Mouse (Mus musculus) heart, postnatal 0 days (tissue): ENCODE results near the gene Wdr83. TPM values are rescaled to one million over a fixed set of nuclear protein-coding genes. Genes with fewer than 3 reads are reported as not detected.

Experiments used
- ATAC-seq: fragments of 200-750 bp; cut with Nextera tagmentation; 2 replicates; pipeline ENCODE4 v1.8.0; 2017; ENCODE audit warnings: low read depth, moderate number of reproducible peaks, moderate library complexity; ENCODE audit not compliant: insufficient read depth
- DNase-seq: peaks from one replicate; pipeline ENCODE4 v3.0.0-alpha.2; 2016; ENCODE audit warnings: low spot score
- H3K27ac ChIP-seq: fragments of 300-500 bp; sonication (generic); 2 replicates; pipeline ENCODE4 v1.5.1; 2014; ENCODE audit warnings: low read depth, mild to moderate bottlenecking
- H3K27me3 ChIP-seq: fragments of 300-500 bp; sonication (generic); 2 replicates; pipeline ENCODE4 v1.6.1; 2014; ENCODE audit warnings: low read length, mixed read lengths; ENCODE audit not compliant: control insufficient read depth, insufficient read depth
- H3K36me3 ChIP-seq: fragments of 300-500 bp; sonication (generic); replicated peaks from 2 replicates; pipeline ENCODE4 v1.6.1; 2014; ENCODE audit warnings: low read length, mixed read lengths; ENCODE audit not compliant: control insufficient read depth, insufficient read depth
- H3K4me1 ChIP-seq: fragments of 300-500 bp; sonication (generic); 2 replicates; pipeline ENCODE4 v1.6.1; 2014; ENCODE audit warnings: antibody characterized with exemption; ENCODE audit not compliant: control insufficient read depth, insufficient read depth
- H3K4me2 ChIP-seq: fragments of 300-500 bp; sonication (generic); 2 replicates; pipeline ENCODE4 v1.6.1; 2014; ENCODE audit warnings: low read depth, mild to moderate bottlenecking, low read length, moderate library complexity
- H3K4me3 ChIP-seq: fragments of 300-500 bp; sonication (generic); 2 replicates; pipeline ENCODE4 v1.5.1; 2014; ENCODE audit warnings: low read depth, low read length
- H3K9ac ChIP-seq: fragments of 300-500 bp; sonication (generic); replicated peaks from 2 replicates; pipeline ENCODE4 v1.6.1; 2014; ENCODE audit warnings: low read depth, low read length, mixed read lengths
- H3K9me3 ChIP-seq: fragments of 300-500 bp; sonication (generic); replicated peaks from 2 replicates; pipeline ENCODE4 v1.6.1; 2016; ENCODE audit warnings: low read length; ENCODE audit not compliant: control insufficient read depth
- CTCF ChIP-seq: IDR thresholded peaks from 2 replicates; pipeline ENCODE4 v1.5.1; 2016; ENCODE audit warnings: antibody characterized with exemption, control low read depth, low read depth
- EP300 ChIP-seq: IDR thresholded peaks from 2 replicates; pipeline ENCODE4 v1.6.1; 2016; ENCODE audit warnings: antibody characterized with exemption, low read depth
- WGBS: fragments of 180-500 bp; shearing (Covaris S2); extraction: QIAGEN DNeasy Blood & Tissue Kit; methylation state at CpG from one replicate; pipeline ENCODE4 v1.1.7; 2014; 5-methylcytosine and 5-hydroxymethylcytosine counted together
- polyA plus RNA-seq: library from polyadenylated mRNA; unstranded; fragments of >200 nt; fragmentation: Nextera tagmentation; extraction: Ambion mirVana; gene quantifications from 2 replicates; pipeline ENCODE4 v1.2.1, GENCODE M21; 2015
- total RNA-seq: library from RNA; depleted of rRNA; stranded (reverse); fragments of >200 nt; gene quantifications from 2 replicates; pipeline ENCODE4 v1.2.3, GENCODE M21; 2014; ENCODE audit warnings: low replicate concordance

Wdr83 gene
- total and polyA plus RNA-seq, 2 experiments from 2014 or later: 31.0 to 38.8 TPM

- Histone ChIP-seq H3K9me3 (no peaks in the 10 kb centered on the region), H3K4me2 (no peak overlapping the region), H3K27me3 (no peaks in the 10 kb centered on the region), H3K9ac (no peak overlapping the region), H3K4me3 (no peak overlapping the region), H3K27ac (no peak overlapping the region), H3K36me3 (peaks cover 52% of the 10 kb centered on the region), H3K4me1 (no peaks in the 10 kb centered on the region)
- TF ChIP-seq CTCF (no peak), EP300 (no peak)
- no peak for DNase-seq
- ATAC-seq: no peak
- 89% methylated on average over 7 of the region's 7 CpGs for WGBS
These were observed 14.5 kb upstream of the Wdr83 start for GRCm38 (mm10) chr8:85095566-85095965.

GRCm38 (mm10) chr8:85095051-85095450, 13.9 kb upstream of the Wdr83 start:
- Histone ChIP-seq H3K4me1 (no peaks in the 10 kb centered on the region), H3K36me3 (peaks cover 52% of the 10 kb centered on the region), H3K27ac (no peak overlapping the region), H3K4me3 (no peak overlapping the region), H3K9ac (no peak overlapping the region), H3K27me3 (no peaks in the 10 kb centered on the region), H3K4me2 (no peak overlapping the region), H3K9me3 (no peaks in the 10 kb centered on the region)
- WGBS: 91% methylated on average over 13 of the region's 13 CpGs
- DNase-seq (no peak), ATAC-seq (no peak)
- TF ChIP-seq CTCF (no peak), EP300 (no peak)

- no peak overlapping the region for H3K9ac ChIP-seq
- TF ChIP-seq EP300 (no peak), CTCF (no peak)
- no peaks in the 10 kb centered on the region for H3K9me3 ChIP-seq
- ATAC-seq (no peak), DNase-seq (no peak)
- 45% methylated on average over 21 of the region's 21 CpGs for WGBS
- H3K4me2 ChIP-seq: no peak overlapping the region
- H3K27me3 ChIP-seq: no peaks in the 10 kb centered on the region
- H3K4me1 ChIP-seq: no peaks in the 10 kb centered on the region
- H3K36me3 ChIP-seq: peaks cover 57% of the 10 kb centered on the region
- no peak overlapping the region for H3K4me3 ChIP-seq
- H3K27ac ChIP-seq: no peak overlapping the region
These were observed 10.5 kb upstream of the Wdr83 start for GRCm38 (mm10) chr8:85091526-85092090.

GRCm38 (mm10) chr8:85090856-85091255, 9.8 kb upstream of the Wdr83 start:
- no peak for ATAC-seq
- Histone ChIP-seq H3K9me3 (no peaks in the 10 kb centered on the region), H3K36me3 (peaks cover 53% of the 10 kb centered on the region), H3K4me1 (no peaks in the 10 kb centered on the region), H3K4me2 (no peak overlapping the region), H3K27me3 (no peaks in the 10 kb centered on the region), H3K4me3 (no peak overlapping the region), H3K9ac (no peak overlapping the region), H3K27ac (no peak overlapping the region)
- WGBS: 86% methylated on average over 11 of the region's 11 CpGs
- TF ChIP-seq EP300 (no peak), CTCF (no peak)
- DNase-seq: no peak

DNA sequence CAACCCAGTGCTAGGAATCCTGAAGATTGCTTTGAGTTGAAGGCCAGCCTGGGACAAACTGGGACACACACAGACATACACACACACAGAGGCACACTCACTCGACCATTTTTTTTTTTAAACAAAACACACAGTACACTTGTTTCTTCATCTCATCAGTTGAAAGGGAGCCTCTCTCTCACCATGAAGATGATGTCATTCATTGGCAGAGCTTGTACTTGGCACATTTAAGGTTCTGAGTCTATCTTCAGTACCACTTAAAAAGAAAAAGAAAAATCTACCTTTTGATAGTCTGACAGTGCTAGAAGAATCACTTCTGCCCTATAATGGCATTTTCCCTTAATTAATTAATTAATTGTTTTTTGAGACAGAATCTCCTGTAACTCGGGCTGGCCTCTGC, 7.7 kb upstream of the Wdr83 start:
- DNase-seq: no peak
- Histone ChIP-seq H3K36me3 (peaks cover 48% of the 10 kb centered on the region), H3K9ac (no peak overlapping the region), H3K4me3 (no peak overlapping the region), H3K4me1 (peaks cover 7% of the 10 kb centered on the region), H3K27me3 (no peaks in the 10 kb centered on the region), H3K27ac (no peak overlapping the region), H3K4me2 (no peak overlapping the region), H3K9me3 (no peaks in the 10 kb centered on the region)
- no peak for ATAC-seq
- no peak for TF ChIP-seq CTCF
- no peak for TF ChIP-seq EP300
- WGBS: 58% methylated on average over 2 of the region's 2 CpGs

DNA sequence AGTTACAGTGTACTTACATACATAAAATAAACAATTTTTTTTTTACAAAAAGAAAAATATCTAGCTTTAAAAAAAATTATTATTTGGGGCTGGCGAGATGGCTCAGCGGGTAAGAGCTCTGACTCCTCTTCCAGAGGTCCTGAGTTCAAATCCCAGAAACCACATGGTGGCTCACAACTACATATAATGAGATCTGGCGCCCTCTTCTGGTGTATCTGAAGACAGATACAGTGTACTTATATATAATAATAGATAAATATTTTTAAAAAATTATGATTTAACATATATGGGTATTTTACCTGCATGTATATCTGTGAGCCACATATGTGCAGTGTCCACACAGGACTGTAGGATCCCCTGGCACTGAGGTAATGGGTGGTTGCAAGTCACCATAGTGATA, 5.1 kb upstream of the Wdr83 start:
- no peak for DNase-seq
- Histone ChIP-seq H3K36me3 (peaks cover 36% of the 10 kb centered on the region), H3K4me1 (peaks cover 11% of the 10 kb centered on the region), H3K9ac (no peak overlapping the region), H3K4me2 (no peak overlapping the region), H3K27ac (no peak overlapping the region), H3K27me3 (no peaks in the 10 kb centered on the region), H3K9me3 (no peaks in the 10 kb centered on the region), H3K4me3 (no peak overlapping the region)
- TF ChIP-seq CTCF: no peak
- TF ChIP-seq EP300: no peak
- WGBS: 74% methylated on average over 3 of the region's 3 CpGs
- ATAC-seq: no peak
